In the genomic region with DNA sequence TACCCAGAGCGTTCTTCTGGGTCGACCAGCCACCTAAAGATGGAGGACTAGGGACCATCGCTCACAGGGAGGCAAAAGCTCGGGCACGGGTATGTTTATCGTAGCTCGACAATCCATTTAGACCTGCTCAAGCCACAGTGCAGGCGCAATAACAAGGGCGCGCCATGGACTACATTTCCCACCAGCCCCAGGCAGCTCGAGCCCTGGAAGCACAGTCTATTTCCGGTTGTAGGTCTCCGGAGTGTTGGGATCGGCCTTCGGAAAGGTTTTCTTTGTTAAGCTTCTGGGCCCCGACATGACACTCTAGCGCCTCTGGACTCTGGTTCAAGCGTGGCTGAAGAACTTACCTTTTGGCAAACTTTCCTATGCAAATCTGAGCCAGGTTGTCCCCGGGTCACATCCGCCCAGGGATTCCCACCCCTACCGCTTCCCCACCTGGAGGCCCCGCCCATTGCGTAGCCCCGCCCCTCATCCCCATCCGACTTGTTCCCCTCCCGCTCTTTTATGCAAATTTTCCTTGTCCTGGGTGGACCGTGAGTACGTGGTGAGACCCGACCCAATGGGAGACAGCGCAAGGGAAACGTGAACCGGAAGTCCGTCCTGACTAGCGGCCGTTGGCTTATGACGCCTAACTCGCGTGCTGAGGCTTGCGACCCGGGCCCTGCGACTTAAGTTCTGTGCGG, we compare ENCODE assay signal across 8 mouse cellular contexts. TPM values are rescaled to one million over a fixed set of nuclear protein-coding genes. Genes with fewer than 3 reads are reported as not detected.
DNase-seq lines count a peak whose midpoint lies in the region; ATAC-seq lines count a peak whose summit lies in the region.

A gene (plus strand): TSS at position 591 of the 683 bp plus-strand sequence.

- intact Hi-C loops in heart, postnatal 14 days (cut with DNase I): loop anchor here (5.0 kb wide), 1 partner anchor 164 kb away; a partner anchor contains a TSS

- H3K4me1 ChIP-seq in forebrain, embryonic 14.5 days (ENCODE audit: control insufficient read depth, insufficient read depth, low read length): peaks cover 12% of the 10 kb centered on the region

- peak within 1 kb of the TSS; percentile 93 for H3K4me2 ChIP-seq in forebrain, embryonic 14.5 days (ENCODE audit: low read length)

- H3K27ac ChIP-seq in forebrain, embryonic 14.5 days (ENCODE audit: low read depth, low read length): peak within 1 kb of the TSS; percentile 83

- peaks cover 19% of the 10 kb centered on the region for H3K36me3 ChIP-seq in forebrain, embryonic 14.5 days (ENCODE audit: control insufficient read depth, insufficient read depth, low read length)

- no peaks in the 10 kb centered on the region for H3K27me3 ChIP-seq in forebrain, embryonic 14.5 days (replicated peaks; ENCODE audit: control insufficient read depth, insufficient read depth, low read length)

- peak within 1 kb of the TSS; percentile 91 for H3K9ac ChIP-seq in forebrain, embryonic 14.5 days (ENCODE audit: low read length)

- peak; percentile 97 for ATAC-seq in forebrain, embryonic 14.5 days
- peak; percentile 93 for ATAC-seq in neutrophil, adult 5-6 weeks (ENCODE audit: extremely low read depth, insufficient number of reproducible peaks, low FRiP score, poor library complexity, severe bottlenecking)

- peaks cover 9% of the 10 kb centered on the region; the same call in 1 of the 2 replicates for H3K9me3 ChIP-seq in forebrain, embryonic 14.5 days (replicated peaks; ENCODE audit: control insufficient read depth, low read length)

- peak within 1 kb of the TSS; percentile 81 for H3K4me3 ChIP-seq in forebrain, embryonic 14.5 days (ENCODE audit: low read depth, low read length)

- under 1% methylated on average over 42 of the region's 42 CpGs for WGBS in forebrain, embryonic 14.5 days

- peak; percentile 99 for DNase-seq in ES-CJ7 (ENCODE audit: low read depth, low spot score)
- DNase-seq in cerebellum, adult 11 months: peak; percentile 89
- peak; percentile 99 for DNase-seq in forebrain, embryonic 14.5 days (ENCODE audit: low spot score)
- DNase-seq in heart, postnatal 14 days: peak; percentile 87
- DNase-seq in layer of hippocampus, adult 11-12 months (ENCODE audit: low spot score): peak; percentile 93
- peak; percentile 94 to 96 for DNase-seq in lung, adult 18-20 months
- DNase-seq in thymus, adult 18-20 months: peak; percentile 80 to 93

RNA-seq across cellular contexts. Expression of the gene that starts here (rescaled TPM):
- polyA plus RNA-seq in forebrain, embryonic 14.5 days (2014; fragmentation: Nextera tagmentation; extraction: Ambion mirVana): 27.3 and 30.9 TPM in 2 replicates
- total RNA-seq in heart, postnatal 14 days (2021): 10 to 100 TPM in 1 of 2 experiments, 1 to 10 TPM in 1; 8.9 to 10.4 TPM
- 93.8 and 94.7 TPM in 2 replicates for total RNA-seq in neutrophil, adult 5-6 weeks (2017)

Comparison
In these comparisons a context has a peak if more than half of its experiments do, and no peak if none do; other contexts are left out.
1. Peak in every context shown above with its lines: DNase-seq, ATAC-seq, H3K4me3 ChIP-seq and H3K27ac ChIP-seq.